Mouse (Mus musculus) heart, adult 2 months (tissue): ENCODE data around the gene Ptprn2. TPM values are rescaled to one million over a fixed set of nuclear protein-coding genes. Genes with fewer than 3 reads are reported as not detected.

Experiments used
- DNase-seq, 2 experiments: peaks; one replicate each; pipeline ENCODE4 v3.0.0; 2021
- H3K27ac ChIP-seq: fragments of 200-600 bp; 2 replicates; pipeline ENCODE4 v1.8.1; 2022
- H3K27me3 ChIP-seq: fragments of 200-500 bp; 2 replicates; pipeline ENCODE4 v1.6.1; 2012; ENCODE audit warnings: mild to moderate bottlenecking, low read length, inconsistent platforms, mixed read lengths; ENCODE audit not compliant: control insufficient read depth, insufficient read depth
- H3K36me3 ChIP-seq: fragments of 200-500 bp; 2 replicates; pipeline ENCODE4 v1.6.1; 2012; ENCODE audit warnings: low read length, inconsistent platforms; ENCODE audit not compliant: control insufficient read depth, insufficient read depth
- H3K4me1 ChIP-seq: fragments of 200-500 bp; 2 replicates; pipeline ENCODE4 v1.6.1; 2011; ENCODE audit warnings: low read length; ENCODE audit not compliant: control insufficient read depth, insufficient read depth
- H3K4me3 ChIP-seq: fragments of 200-600 bp; 2 replicates; pipeline ENCODE4 v1.8.1; 2022
- H3K79me2 ChIP-seq: fragments of 200-500 bp; replicated peaks from 2 replicates; pipeline ENCODE4 v1.6.1; 2012; ENCODE audit warnings: mild to moderate bottlenecking, inconsistent platforms, low read length, moderate library complexity, mixed read lengths; ENCODE audit not compliant: control insufficient read depth, insufficient read depth
- H3K9ac ChIP-seq: fragments of 200-500 bp; 2 replicates; pipeline ENCODE4 v1.6.1; 2012; ENCODE audit warnings: low read depth, mild to moderate bottlenecking, control low read depth, inconsistent platforms, low read length, mixed read lengths
- CTCF ChIP-seq: fragments of 200-600 bp; IDR thresholded peaks from 2 replicates; pipeline ENCODE4 v1.8.1; 2022; ENCODE audit warnings: antibody characterized with exemption, mild to moderate bottlenecking, moderate library complexity
- EP300 ChIP-seq: fragments of 200-500 bp; IDR thresholded peaks from 2 replicates; pipeline ENCODE4 v1.6.1; 2011; ENCODE audit warnings: low read depth, low read length, control low read depth; ENCODE audit not compliant: insufficient read depth
- POLR2A ChIP-seq: fragments of 200-500 bp; IDR thresholded peaks from 2 replicates; pipeline ENCODE4 v1.6.1; 2011; ENCODE audit warnings: mild to moderate bottlenecking, low read depth, low read length, control low read depth; ENCODE audit not compliant: insufficient read depth
- WGBS: fragments of 180-500 bp; shearing (Covaris S2); methylation state at CpG from one replicate; pipeline ENCODE4 v1.1.7; 2018; 5-methylcytosine and 5-hydroxymethylcytosine counted together
- intact Hi-C: fragments of 180-260 bp; cut with DNase I; formaldehyde crosslinking; loops from one replicate; pipeline ENCODE4 v1.15.1; 2025
- polyA plus RNA-seq: library from polyadenylated mRNA; depleted of rRNA; stranded (reverse); fragments of >200 nt; gene quantifications from 2 replicates; pipeline ENCODE4 v1.2.3, GENCODE M21; 2012
- total RNA-seq, 2 experiments: library from RNA; stranded (reverse); gene quantifications; 2 replicates each; pipeline ENCODE4 v1.2.3; 2021

Gene Ptprn2
- total and polyA plus RNA-seq, 3 experiments: 0.21 to 0.23 TPM; not detected in 1

GRCm38 (mm10) chr12:117034506-117034905 is 549.0 kb downstream of the Ptprn2 start:
- DNase-seq: no peak
- Histone ChIP-seq H3K4me3 (no peak overlapping the region), H3K4me1 (no peaks in the 10 kb centered on the region), H3K27ac (no peak overlapping the region), H3K79me2 (no peaks in the 10 kb centered on the region), H3K9ac (no peak overlapping the region), H3K36me3 (no peaks in the 10 kb centered on the region), H3K27me3 (no peaks in the 10 kb centered on the region)
- TF ChIP-seq CTCF: no peak
- TF ChIP-seq EP300: no peak
- TF ChIP-seq POLR2A: no peak
- intact Hi-C loops: no loop called here
- 83% methylated on average over 3 of the region's 3 CpGs for WGBS

- H3K4me1 ChIP-seq: no peaks in the 10 kb centered on the region
- peak; percentile 11 to 27 for DNase-seq
- intact Hi-C loops: loop anchor here (5.0 kb wide), 1 partner anchor 317 kb away; no protein-coding TSS in a partner anchor
- no peaks in the 10 kb centered on the region for H3K79me2 ChIP-seq
- H3K4me3 ChIP-seq: no peak overlapping the region
- no peaks in the 10 kb centered on the region for H3K36me3 ChIP-seq
- H3K9ac ChIP-seq: no peak overlapping the region
- H3K27me3 ChIP-seq: no peaks in the 10 kb centered on the region
- WGBS: 2% methylated on average over 2 of the region's 2 CpGs
- TF ChIP-seq CTCF (peak; percentile 82), POLR2A (no peak), EP300 (no peak)
- no peak overlapping the region for H3K27ac ChIP-seq
Observed at GRCm38 (mm10) chr12:117035243-117035642, 549.7 kb downstream of the Ptprn2 start.

GRCm38 (mm10) chr12:117039411-117039810 is 553.9 kb downstream of the Ptprn2 start:
- 62% methylated on average over 3 of the region's 3 CpGs for WGBS
- Histone ChIP-seq H3K79me2 (no peaks in the 10 kb centered on the region), H3K27ac (no peak overlapping the region), H3K9ac (no peak overlapping the region), H3K4me3 (no peak overlapping the region), H3K4me1 (no peaks in the 10 kb centered on the region), H3K27me3 (no peaks in the 10 kb centered on the region), H3K36me3 (no peaks in the 10 kb centered on the region)
- no peak for DNase-seq
- intact Hi-C loops: loop anchor here (5.0 kb wide), 1 partner anchor 313 kb away; no protein-coding TSS in a partner anchor
- TF ChIP-seq EP300 (no peak), CTCF (no peak), POLR2A (no peak)

- Histone ChIP-seq H3K36me3 (no peaks in the 10 kb centered on the region), H3K27ac (no peak overlapping the region), H3K4me1 (no peaks in the 10 kb centered on the region), H3K4me3 (no peak overlapping the region), H3K79me2 (no peaks in the 10 kb centered on the region), H3K27me3 (no peaks in the 10 kb centered on the region), H3K9ac (no peak overlapping the region)
- DNase-seq: no peak
- TF ChIP-seq CTCF: no peak
- TF ChIP-seq EP300: no peak
- no peak for TF ChIP-seq POLR2A
- WGBS: 86% methylated on average over 2 of the region's 2 CpGs
- intact Hi-C loops: no loop called here
Observed at GRCm38 (mm10) chr12:117041409-117041808, 555.9 kb downstream of the Ptprn2 start.

GRCm38 (mm10) chr12:117042706-117043105 is 557.2 kb downstream of the Ptprn2 start:
- no peak overlapping the region for H3K27ac ChIP-seq
- H3K4me3 ChIP-seq: no peak overlapping the region
- DNase-seq: no peak
- H3K4me1 ChIP-seq: no peaks in the 10 kb centered on the region
- H3K9ac ChIP-seq: no peak overlapping the region
- H3K27me3 ChIP-seq: no peaks in the 10 kb centered on the region
- intact Hi-C loops: no loop called here
- H3K79me2 ChIP-seq: no peaks in the 10 kb centered on the region
- WGBS: 79% methylated on average over 7 of the region's 7 CpGs
- TF ChIP-seq POLR2A: no peak
- no peak for TF ChIP-seq EP300
- TF ChIP-seq CTCF: no peak
- no peaks in the 10 kb centered on the region for H3K36me3 ChIP-seq

- H3K36me3 ChIP-seq: no peaks in the 10 kb centered on the region
- no peak overlapping the region for H3K9ac ChIP-seq
- TF ChIP-seq POLR2A: no peak
- no peak for TF ChIP-seq EP300
- TF ChIP-seq CTCF: no peak
- H3K4me3 ChIP-seq: no peak overlapping the region
- no peaks in the 10 kb centered on the region for H3K4me1 ChIP-seq
- no peak for DNase-seq
- no peaks in the 10 kb centered on the region for H3K79me2 ChIP-seq
- H3K27me3 ChIP-seq: no peaks in the 10 kb centered on the region
- intact Hi-C loops: no loop called here
- H3K27ac ChIP-seq: no peak overlapping the region
- 35% methylated on average over 3 of the region's 3 CpGs for WGBS
Observed at GRCm38 (mm10) chr12:117047384-117048251, 562.1 kb downstream of the Ptprn2 start.
